Mouse (Mus musculus) kidney, adult 2 months (tissue): Measurements from ENCODE around the gene Hist1h3d.

Source experiments
- CTCF ChIP-seq: fragments of 200-500 bp; conservative IDR thresholded peaks from 2 replicates; pipeline ENCODE4 v1.5.1; 2011; ENCODE audit warnings: low read depth, mild to moderate bottlenecking, control low read depth, low read length, moderate library complexity, mixed read lengths; ENCODE audit not compliant: insufficient read depth, insufficient read length
- POLR2A ChIP-seq: fragments of 200-500 bp; IDR thresholded peaks from one replicate; pipeline ENCODE4 v1.6.1; 2011; ENCODE audit warnings: low read depth, low read length, control low read depth

- TF ChIP-seq CTCF (no peak), POLR2A (no peak)
These were observed 19.6 kb downstream of the Hist1h3d start for GRCm38 (mm10) chr13:23595185-23595584.
